Mouse (Mus musculus) ES-Bruce4 (cell line): ENCODE measurements around the gene Tenm4.

Experiments used
- CTCF ChIP-seq: IDR thresholded peaks from one replicate; pipeline ENCODE4 v1.8.1; 2011; ENCODE audit warnings: low read depth, low read length
- EP300 ChIP-seq: IDR thresholded peaks from 2 replicates; pipeline ENCODE4 v1.6.1; 2011; ENCODE audit warnings: low read depth, low read length; ENCODE audit not compliant: insufficient read depth
- POLR2A ChIP-seq: IDR thresholded peaks from one replicate; pipeline ENCODE4 v1.8.1; 2011; ENCODE audit warnings: low read length; ENCODE audit not compliant: insufficient read depth

DNA sequence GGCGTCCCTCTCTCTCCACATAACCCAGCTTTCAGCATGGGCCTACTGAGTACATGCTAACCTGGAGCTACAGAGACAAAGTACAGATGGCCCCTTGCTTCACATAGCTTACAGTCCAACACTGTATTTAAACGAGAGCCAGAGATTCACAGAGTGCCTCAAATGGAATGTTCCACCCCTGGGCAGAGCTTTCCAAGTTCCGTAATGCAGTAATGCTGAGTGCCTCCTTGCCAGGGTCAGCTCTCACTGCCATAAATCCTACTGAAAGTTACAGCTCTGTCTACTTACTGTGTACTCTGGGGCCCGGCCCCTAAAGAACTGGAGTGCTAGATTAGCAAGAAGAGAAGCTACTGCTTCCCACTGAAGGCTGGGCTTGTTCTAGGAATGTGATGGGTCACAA lies 23.6 kb upstream of the Tenm4 start:
- no peak for TF ChIP-seq CTCF
- no peak for TF ChIP-seq POLR2A
- TF ChIP-seq EP300 = no peak
